Mouse (Mus musculus) liver, adult 2 months (tissue): ENCODE measurements at regions not wholly inside any gene's neighbourhood (a gene's known extent, or its start where the extent isn't known, plus 50 kb on each side); places are given as distances from the start of the nearest gene placed in this dataset.

Source experiments
- DNase-seq: peaks from one replicate; pipeline ENCODE4 v3.0.0-alpha.2; 2011; ENCODE audit warnings: low read depth, low spot score; ENCODE audit errors: extremely low read depth
- H3K27ac ChIP-seq: fragments of 200-500 bp; replicated peaks from 2 replicates; pipeline ENCODE4 v1.5.1; 2012; ENCODE audit warnings: low read depth, mild to moderate bottlenecking, control low read depth, inconsistent platforms, low read length; ENCODE audit not compliant: insufficient read depth
- H3K27me3 ChIP-seq: fragments of 200-500 bp; 2 replicates; pipeline ENCODE4 v1.6.1; 2012; ENCODE audit warnings: mild to moderate bottlenecking, moderate library complexity, low read length, inconsistent platforms; ENCODE audit not compliant: control insufficient read depth, insufficient read depth
- H3K36me3 ChIP-seq: fragments of 200-500 bp; 2 replicates; pipeline ENCODE4 v1.6.1; 2012; ENCODE audit warnings: low read length, inconsistent platforms; ENCODE audit not compliant: control insufficient read depth, insufficient read depth
- H3K4me1 ChIP-seq: fragments of 200-500 bp; 2 replicates; pipeline ENCODE4 v1.6.1; 2011; ENCODE audit warnings: low read length; ENCODE audit not compliant: control insufficient read depth, insufficient read depth
- H3K4me3 ChIP-seq: fragments of 200-500 bp; 2 replicates; pipeline ENCODE4 v1.5.1; 2011; ENCODE audit warnings: low read depth, mild to moderate bottlenecking, control low read depth, low read length, moderate library complexity; ENCODE audit not compliant: insufficient read depth
- H3K79me2 ChIP-seq: fragments of 200-500 bp; 2 replicates; pipeline ENCODE4 v1.6.1; 2012; ENCODE audit warnings: inconsistent platforms, mild to moderate bottlenecking, low read length, moderate library complexity; ENCODE audit not compliant: control insufficient read depth, insufficient read depth
- H3K9ac ChIP-seq: fragments of 200-500 bp; 2 replicates; pipeline ENCODE4 v1.6.1; 2012; ENCODE audit warnings: low read depth, mild to moderate bottlenecking, control low read depth, inconsistent platforms, low read length
- CTCF ChIP-seq: fragments of 200-500 bp; IDR thresholded peaks from 2 replicates; pipeline ENCODE4 v1.5.1; 2011; ENCODE audit warnings: low read depth, low read length, control low read depth
- POLR2A ChIP-seq: fragments of 200-500 bp; IDR thresholded peaks from 2 replicates; pipeline ENCODE4 v1.6.1; 2011; ENCODE audit warnings: low read length, control low read depth; ENCODE audit not compliant: insufficient read depth; ENCODE audit errors: extremely low read depth
- WGBS: fragments of 180-500 bp; shearing (Covaris S2); methylation state at CpG from one replicate; pipeline ENCODE4 v1.1.7; 2018; 5-methylcytosine and 5-hydroxymethylcytosine counted together

DNA sequence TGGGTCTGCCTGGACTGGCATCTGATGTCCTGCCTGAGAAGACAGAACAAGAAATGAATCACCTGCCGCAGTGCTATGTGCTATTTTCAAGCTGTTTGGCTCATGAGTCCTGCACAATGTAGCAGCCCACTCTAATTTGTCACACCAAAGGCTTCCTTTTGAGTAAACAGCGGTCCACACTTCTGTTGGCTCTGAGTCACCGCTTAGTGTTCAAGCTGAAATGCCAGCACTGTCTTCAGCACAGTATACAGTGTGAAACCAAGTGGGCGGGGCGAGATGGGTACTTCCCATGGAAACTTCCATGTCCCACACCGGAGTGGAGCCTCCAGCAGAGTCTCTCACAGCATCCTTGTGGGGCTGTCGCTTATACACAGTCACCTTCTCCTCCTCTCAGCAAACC lies 168.8 kb upstream of the Ado start:
- Histone ChIP-seq H3K36me3 (no peaks in the 10 kb centered on the region), H3K4me1 (peaks cover 4% of the 10 kb centered on the region; the same call in 1 of the 2 replicates), H3K79me2 (no peaks in the 10 kb centered on the region), H3K27ac (no peak overlapping the region), H3K4me3 (no peak overlapping the region), H3K27me3 (no peaks in the 10 kb centered on the region), H3K9ac (no peak overlapping the region)
- 93% methylated on average over 7 of the region's 7 CpGs for WGBS
- TF ChIP-seq CTCF (no peak), POLR2A (no peak)
- DNase-seq: no peak

DNA sequence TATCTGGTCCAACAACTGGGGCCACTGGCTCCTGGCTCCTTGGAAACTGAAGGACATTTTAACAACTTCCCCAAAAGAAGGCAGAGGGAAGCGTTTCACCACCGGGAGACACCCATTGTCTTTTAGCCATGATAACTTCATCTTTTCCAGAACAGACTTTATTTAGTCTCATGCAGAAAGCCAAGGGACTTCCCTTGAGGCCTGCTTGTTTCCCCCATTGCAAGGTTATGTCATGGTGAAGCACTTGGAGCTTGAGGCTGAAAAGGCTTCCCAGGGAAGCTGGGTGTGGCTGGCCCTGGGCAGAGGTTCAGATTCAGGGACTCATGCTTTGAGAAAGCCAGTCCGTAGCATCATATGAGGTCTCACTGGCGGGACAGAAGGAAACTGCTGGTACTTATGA lies 166.3 kb upstream of the Ado start:
- H3K27ac ChIP-seq: no peak overlapping the region
- TF ChIP-seq CTCF: no peak
- TF ChIP-seq POLR2A: no peak

GRCm38 (mm10) chr10:67713098-67713497 lies 164.3 kb upstream of the Ado start:
- no peaks in the 10 kb centered on the region for H3K36me3 ChIP-seq
- no peak overlapping the region for H3K9ac ChIP-seq
- no peak overlapping the region for H3K4me3 ChIP-seq
- no peaks in the 10 kb centered on the region; the same call in 1 of the 2 replicates for H3K27me3 ChIP-seq
- H3K79me2 ChIP-seq: no peaks in the 10 kb centered on the region
- 49% methylated on average over 10 of the region's 10 CpGs for WGBS
- no peak for TF ChIP-seq POLR2A
- TF ChIP-seq CTCF: no peak
- H3K4me1 ChIP-seq: peaks cover 5% of the 10 kb centered on the region; the same call in 1 of the 2 replicates
- peak; percentile 35 for DNase-seq
- H3K27ac ChIP-seq: no peak overlapping the region

More for the DNA sequence above, 166.3 kb upstream of the Ado start:
- H3K4me3 ChIP-seq: no peak overlapping the region
- H3K4me1 ChIP-seq: peaks cover 5% of the 10 kb centered on the region; the same call in 1 of the 2 replicates
- H3K9ac ChIP-seq: no peak overlapping the region
- DNase-seq: no peak
- WGBS: 78% methylated on average over 4 of the region's 4 CpGs
- H3K79me2 ChIP-seq: no peaks in the 10 kb centered on the region
- no peaks in the 10 kb centered on the region for H3K36me3 ChIP-seq
- no peaks in the 10 kb centered on the region; the same call in 1 of the 2 replicates for H3K27me3 ChIP-seq

GRCm38 (mm10) chr10:67712665-67713064 lies 163.9 kb upstream of the Ado start:
- no peaks in the 10 kb centered on the region for H3K36me3 ChIP-seq
- 28% methylated on average over 6 of the region's 6 CpGs for WGBS
- peak; percentile 32 for DNase-seq
- H3K27ac ChIP-seq: no peak overlapping the region
- H3K79me2 ChIP-seq: no peaks in the 10 kb centered on the region
- H3K4me3 ChIP-seq: no peak overlapping the region
- no peak for TF ChIP-seq CTCF
- TF ChIP-seq POLR2A: no peak
- H3K9ac ChIP-seq: no peak overlapping the region
- peaks cover 5% of the 10 kb centered on the region; the same call in 1 of the 2 replicates for H3K4me1 ChIP-seq
- H3K27me3 ChIP-seq: no peaks in the 10 kb centered on the region; the same call in 1 of the 2 replicates

DNA sequence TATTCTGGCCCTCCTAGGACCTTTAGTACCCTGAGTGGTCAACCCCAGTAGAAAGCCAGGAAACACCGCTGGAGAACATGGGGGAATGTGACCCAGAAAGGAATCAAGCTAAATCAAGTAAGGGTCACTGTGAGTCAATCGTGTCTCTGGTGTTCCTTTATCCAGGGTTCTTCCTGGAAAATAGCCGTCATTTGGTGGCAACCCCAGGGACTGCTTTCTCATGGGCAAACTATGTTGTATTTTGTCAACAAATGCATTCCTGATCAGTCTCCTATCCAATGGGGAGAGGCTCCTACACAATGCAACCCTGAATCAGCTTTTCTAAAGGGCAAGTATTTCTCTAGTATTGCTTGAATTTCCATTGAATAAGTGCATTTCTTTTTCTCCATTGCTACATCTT lies 163.2 kb upstream of the Ado start:
- no peak for TF ChIP-seq CTCF
- TF ChIP-seq POLR2A: no peak
- no peak overlapping the region for H3K27ac ChIP-seq
- peaks cover 5% of the 10 kb centered on the region; the same call in 1 of the 2 replicates for H3K4me1 ChIP-seq
- no peaks in the 10 kb centered on the region for H3K36me3 ChIP-seq
- no peaks in the 10 kb centered on the region; the same call in 1 of the 2 replicates for H3K27me3 ChIP-seq
- H3K9ac ChIP-seq: no peak overlapping the region
- H3K79me2 ChIP-seq: no peaks in the 10 kb centered on the region
- H3K4me3 ChIP-seq: no peak overlapping the region
- DNase-seq: no peak
- WGBS: 93% methylated on average over 3 of the region's 3 CpGs

DNA sequence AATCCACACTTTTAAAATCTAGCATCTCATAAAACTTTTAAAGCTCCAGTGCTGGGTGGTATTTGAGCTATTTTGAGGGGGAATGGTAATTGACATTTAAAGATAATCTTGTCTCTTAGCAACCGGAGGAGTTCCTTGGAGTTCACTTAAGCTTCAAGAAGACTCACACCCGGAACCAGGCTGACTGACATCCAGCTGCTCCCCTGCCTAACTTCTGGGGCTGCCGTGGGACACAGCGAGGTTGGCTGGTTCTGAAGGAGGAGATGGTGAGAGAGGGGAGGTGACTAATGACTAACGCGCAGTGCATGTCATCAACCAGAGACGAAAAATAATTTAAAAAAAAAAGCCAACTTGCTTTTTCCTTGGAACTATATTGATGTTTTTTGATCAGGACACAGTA lies 157.7 kb upstream of the Ado start:
- Histone ChIP-seq H3K36me3 (no peaks in the 10 kb centered on the region), H3K4me3 (no peak overlapping the region), H3K27me3 (no peaks in the 10 kb centered on the region; the same call in 1 of the 2 replicates), H3K4me1 (no peaks in the 10 kb centered on the region), H3K27ac (no peak overlapping the region), H3K79me2 (no peaks in the 10 kb centered on the region), H3K9ac (no peak overlapping the region)
- 67% methylated on average over 7 of the region's 7 CpGs for WGBS
- DNase-seq: no peak
- TF ChIP-seq POLR2A: no peak
- TF ChIP-seq CTCF: no peak
